Mouse (Mus musculus) CD4-positive naive resting alpha-beta T cell, adult 57 days (primary cell): Measurements from ENCODE around the gene Allc. TPM values are rescaled to one million over a fixed set of nuclear protein-coding genes. Genes with fewer than 3 reads are reported as not detected.

Experiments
- total RNA-seq: library from RNA; stranded (reverse); gene quantifications from one replicate; pipeline ENCODE4 v1.2.4, GENCODE M21; 2023

Gene Allc
- total RNA-seq: not detected

GRCm38 (mm10) chr12:28582423-28582822, at the start of gene Allc:
Gene Allc, minus strand, starts transcription at chr12:28582523.

GRCm38 (mm10) chr12:28623195-28623594, 40.9 kb upstream of the Allc start, which contains the start of gene Colec11:
Gene Colec11, minus strand, starts transcription at chr12:28623377.

GRCm38 (mm10) chr12:28552299-28552698, 30.0 kb downstream of the Allc start, which contains the start of gene Dcdc2c:
Gene Dcdc2c, minus strand, starts transcription at chr12:28552399.

Other genes starting within 250 kb of the Allc start
- 1.2 TPM for gene Dcdc2c, start 30.1 kb downstream of the Allc start, total RNA-seq
- not detected for gene Colec11, start 40.9 kb upstream of the Allc start, total RNA-seq
- 1,423 TPM for gene Rps7, start 53.4 kb upstream of the Allc start, total RNA-seq
- 20.0 TPM for gene Rnaseh1, start 67.1 kb upstream of the Allc start, total RNA-seq
- gene Adi1, start 92.7 kb upstream of the Allc start, total RNA-seq: 63.7 TPM
- 65.6 TPM for gene Trappc12, start 167.9 kb upstream of the Allc start, total RNA-seq
- 46.1 TPM for gene Eipr1, start 169.3 kb upstream of the Allc start, total RNA-seq